Comparison of ENCODE assay signal across 1 mouse cellular context in genomic region chr11:59228122-59228953, GRCm38 (mm10).
TF ChIP-seq lines count a peak whose summit lies in the region.

TSS of gene Arf1 (minus strand) at chr11:59228270.

TF ChIP-seq in CH12.LX, 34 proteins besides CTCF, POLR2A, EP300 and RAD21 (continued from another document):
- peak; percentile 95 for TF ChIP-seq ZMIZ1 (IDR thresholded peaks at IDR 0.05; ENCODE audit: low read depth, low read length)
- TF ChIP-seq SMC3 (IDR thresholded peaks at IDR 0.05; ENCODE audit: low read depth, low read length): no peak
- TF ChIP-seq MXI1 (IDR thresholded peaks at IDR 0.05; ENCODE audit: low read depth, low read length): peak; percentile 73; the same call in 1 of the 2 replicates
- TF ChIP-seq E2F4 (IDR thresholded peaks at IDR 0.05; ENCODE audit: insufficient replicate concordance, low read depth, low read length): no peak
- TF ChIP-seq ELF1 (IDR thresholded peaks at IDR 0.05; ENCODE audit: low read depth, low read length): peak; percentile 97
- peak; percentile 96 for TF ChIP-seq TCF12 (IDR thresholded peaks at IDR 0.05; ENCODE audit: low read depth, low read length)
- no peak for TF ChIP-seq CHD1 (IDR thresholded peaks at IDR 0.05; ENCODE audit: low read depth, low read length)
- peak; percentile 82 for TF ChIP-seq TBP (conservative IDR thresholded peaks at IDR 0.05; ENCODE audit: low read depth, low read length)
- peak; percentile 41; the same call in 1 of the 2 replicates for TF ChIP-seq MAFK (IDR thresholded peaks at IDR 0.05; ENCODE audit: insufficient replicate concordance, low read length)
- peak; percentile 76; the same call in 1 of the 2 replicates for TF ChIP-seq KAT2A (IDR thresholded peaks at IDR 0.05; ENCODE audit: insufficient replicate concordance, low read length)
- peak; percentile 95 for TF ChIP-seq NRF1 (IDR thresholded peaks at IDR 0.05; ENCODE audit: low read depth, low read length)
- TF ChIP-seq RCOR1 (conservative IDR thresholded peaks at IDR 0.05; ENCODE audit: low read depth, low read length): no peak
- TF ChIP-seq IRF4 (IDR thresholded peaks at IDR 0.05; ENCODE audit: low read depth, low read length): no peak; the same call in 1 of the 2 replicates
- no peak for TF ChIP-seq PAX5 (IDR thresholded peaks at IDR 0.05; ENCODE audit: low read length)
- TF ChIP-seq MAX (IDR thresholded peaks at IDR 0.05; ENCODE audit: low read length): peak; percentile 52; the same call in 1 of the 2 replicates
- TF ChIP-seq ZNF384 (IDR thresholded peaks at IDR 0.05; ENCODE audit: low read depth, low read length): 0 out of 2 replicates have a peak, but pooled peaks have one; percentile 8
- TF ChIP-seq NELFE (IDR thresholded peaks at IDR 0.05; ENCODE audit: low read depth, low read length): peak; percentile 97
- peak; percentile 87 for TF ChIP-seq MEF2A (IDR thresholded peaks at IDR 0.05; ENCODE audit: borderline replicate concordance, low read depth, low read length)
- TF ChIP-seq GABPA (IDR thresholded peaks at IDR 0.05; ENCODE audit: insufficient replicate concordance, low read depth, low read length): no peak; the same call in 1 of the 2 replicates
- no peak for TF ChIP-seq ETS1 (conservative IDR thresholded peaks at IDR 0.05; ENCODE audit: low read depth, low read length)
- TF ChIP-seq JUN (IDR thresholded peaks at IDR 0.05; ENCODE audit: insufficient read depth, low read depth, low read length): no peak
